Mouse (Mus musculus): ENCODE measurements around the gene Phf21a.

DNA sequence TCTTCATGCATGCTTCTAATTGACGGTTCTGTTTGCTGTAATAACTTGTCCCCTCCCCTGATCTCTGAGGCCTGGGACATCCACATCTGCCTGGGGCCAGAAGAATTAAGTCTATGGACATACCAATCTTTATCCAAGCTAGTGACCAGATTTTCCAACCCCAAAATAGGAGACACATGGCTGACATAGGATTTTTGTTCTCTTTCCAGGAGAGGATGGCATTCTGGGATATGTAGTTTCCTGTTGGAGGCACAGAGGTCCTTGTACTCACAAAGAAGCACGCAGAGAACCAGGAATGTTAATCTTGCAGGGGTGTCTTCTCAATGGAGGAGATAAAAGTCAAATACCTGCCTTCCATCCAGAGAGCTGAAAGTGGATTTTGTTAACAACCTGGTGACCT lies 40.2 kb upstream of the Phf21a start:
- TF ChIP-seq CTCF (conservative IDR thresholded peaks at IDR 0.05; ENCODE audit: low read length) (no peak), POU5F1 (IDR thresholded peaks at IDR 0.05; ENCODE audit: borderline replicate concordance, low read length) (no peak), NANOG (IDR thresholded peaks at IDR 0.05; ENCODE audit: borderline replicate concordance, low read length) (no peak)

Measured in E14TG2a.4 (cell line).